Mouse (Mus musculus) olfactory bulb, adult 2 months (tissue): Measurements from ENCODE around the gene Kctd2.

Experiments
- CTCF ChIP-seq: fragments of 200-500 bp; IDR thresholded peaks from 2 replicates; pipeline ENCODE4 v1.5.1; 2012; ENCODE audit warnings: low read depth, mild to moderate bottlenecking, low read length, moderate library complexity; ENCODE audit not compliant: insufficient read depth
- POLR2A ChIP-seq: fragments of 200-500 bp; IDR thresholded peaks from 2 replicates; pipeline ENCODE4 v1.6.1; 2012; ENCODE audit warnings: mild to moderate bottlenecking, low read depth, low read length, moderate library complexity; ENCODE audit not compliant: insufficient read depth

DNA sequence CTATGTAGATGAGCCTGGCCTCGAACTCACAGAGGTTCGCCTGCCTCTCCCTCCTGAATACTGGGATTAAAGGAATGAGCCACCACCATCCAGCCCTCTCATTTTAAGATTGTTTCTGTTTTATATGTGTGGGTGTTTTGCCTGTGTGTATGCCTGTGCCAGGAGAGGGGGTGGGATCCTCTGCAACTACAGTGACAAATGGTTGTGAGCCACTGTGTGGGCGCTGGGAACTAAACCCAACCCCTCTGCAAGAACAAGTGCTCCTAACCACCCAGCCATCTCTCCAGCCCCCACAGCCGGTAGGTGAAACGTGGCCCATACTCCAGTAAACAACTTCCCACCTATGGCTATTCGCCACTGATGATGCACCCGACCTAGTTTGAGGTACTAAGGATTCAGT lies 28.6 kb upstream of the Kctd2 start:
- TF ChIP-seq CTCF = no peak
- TF ChIP-seq POLR2A = no peak
